Mouse (Mus musculus) liver, embryonic 14.5 days (tissue): ENCODE data around the gene Nipal4. TPM values are rescaled to one million over a fixed set of nuclear protein-coding genes. Genes with fewer than 3 reads are reported as not detected.

Source experiments
- ATAC-seq: fragments of 200-750 bp; cut with Nextera tagmentation; 2 replicates; pipeline ENCODE4 v1.8.0; 2017; ENCODE audit warnings: moderate number of reproducible peaks, mild to moderate bottlenecking, moderate library complexity; ENCODE audit not compliant: insufficient read depth
- DNase-seq, 3 experiments: peaks; one replicate each; pipeline ENCODE4 v3.0.0-alpha.2; 2012 to 2013; ENCODE audit warnings: low read depth in 3 of 3, low spot score in 3 of 3
- H3K27ac ChIP-seq: fragments of 300-500 bp; sonication (generic); 2 replicates; pipeline ENCODE4 v1.5.1; 2014; ENCODE audit warnings: moderate library complexity, mild to moderate bottlenecking, control low read depth, inconsistent platforms
- H3K27me3 ChIP-seq: fragments of 300-500 bp; sonication (generic); 2 replicates; pipeline ENCODE4 v1.6.1; 2014; ENCODE audit warnings: mild to moderate bottlenecking, low read length, moderate library complexity; ENCODE audit not compliant: control insufficient read depth, insufficient read depth
- H3K36me3 ChIP-seq: fragments of 300-500 bp; sonication (generic); replicated peaks from 2 replicates; pipeline ENCODE4 v1.6.1; 2014; ENCODE audit warnings: low read depth; ENCODE audit not compliant: control insufficient read depth, insufficient read depth
- H3K4me1 ChIP-seq, 2 experiments: fragments of 200-500 bp in 1 of 2; fragments of 300-500 bp in 1 of 2; sonication (generic) in 1 of 2; replicated peaks; 2 replicates each; pipeline ENCODE4 v1.6.1; 2012 to 2014; ENCODE audit warnings: antibody characterized with exemption in 1 of 2, inconsistent platforms in 1 of 2, low read length in 1 of 2; ENCODE audit not compliant: control insufficient read depth in 2 of 2, insufficient read depth in 2 of 2
- H3K4me2 ChIP-seq: fragments of 300-500 bp; sonication (generic); 2 replicates; pipeline ENCODE4 v1.6.1; 2014; ENCODE audit warnings: low read depth, mild to moderate bottlenecking, control low read depth, moderate library complexity
- H3K4me3 ChIP-seq, 2 experiments: fragments of 200-500 bp in 1 of 2; fragments of 300-500 bp in 1 of 2; sonication (generic) in 1 of 2; 2 replicates each; pipeline ENCODE4 v1.5.1; 2012 to 2014; ENCODE audit warnings: low read depth in 2 of 2, low read length in 2 of 2, mild to moderate bottlenecking in 2 of 2, control low read depth in 1 of 2, inconsistent platforms in 1 of 2, moderate library complexity in 1 of 2; ENCODE audit not compliant: insufficient read depth in 1 of 2
- H3K9ac ChIP-seq: fragments of 300-500 bp; sonication (generic); replicated peaks from 2 replicates; pipeline ENCODE4 v1.6.1; 2014; ENCODE audit warnings: mild to moderate bottlenecking, control low read depth, moderate library complexity
- H3K9me3 ChIP-seq: fragments of 300-500 bp; sonication (generic); 2 replicates; pipeline ENCODE4 v1.6.1; 2016; ENCODE audit warnings: low read length, mixed read lengths; ENCODE audit not compliant: control insufficient read depth
- CTCF ChIP-seq: IDR thresholded peaks from 2 replicates; pipeline ENCODE4 v1.5.1; 2016; ENCODE audit warnings: antibody characterized with exemption, low read depth, control low read depth
- EP300 ChIP-seq: IDR thresholded peaks from 2 replicates; pipeline ENCODE4 v1.6.1; 2016; ENCODE audit warnings: antibody characterized with exemption, low read depth
- WGBS: fragments of 180-500 bp; shearing (Covaris S2); extraction: QIAGEN DNeasy Blood & Tissue Kit; methylation state at CpG from one replicate; pipeline ENCODE4 v1.1.7; 2014; ENCODE audit not compliant: insufficient replicate concordance; 5-methylcytosine and 5-hydroxymethylcytosine counted together
- polyA plus RNA-seq, 2 experiments: library from polyadenylated mRNA; depleted of rRNA in 1 of 2; stranded (reverse) in 1 of 2; unstranded in 1 of 2; fragments of >200 nt; fragmentation: Nextera tagmentation in 1 of 2; extraction: Ambion mirVana in 1 of 2; gene quantifications; 2 replicates each; pipeline versions ENCODE4 v1.2.1 to v1.2.3; 2012 to 2014

The Nipal4 gene
- polyA plus RNA-seq, 2 experiments = 0.04 TPM; not detected in 1

DNA sequence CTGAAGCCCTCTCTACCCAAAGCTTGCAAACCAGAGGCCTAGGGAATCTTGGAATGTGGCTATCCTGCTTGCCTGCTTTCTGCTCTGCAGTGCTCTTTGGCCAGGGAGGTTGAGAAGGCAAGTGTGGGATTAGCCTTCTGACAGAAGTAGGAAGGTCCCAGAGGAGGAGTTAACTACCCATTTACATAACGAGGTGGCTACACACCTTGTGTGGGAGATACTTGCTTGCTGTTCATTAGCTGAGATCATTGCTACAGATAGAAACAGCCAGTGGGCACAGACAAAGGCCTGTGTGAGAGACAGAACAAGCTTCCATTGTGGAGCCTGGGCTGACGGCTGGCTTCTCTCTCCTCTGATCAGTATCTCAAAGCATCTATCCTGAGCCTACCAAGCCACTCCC lies 43.6 kb upstream of the Nipal4 start:
- Histone ChIP-seq H3K4me3 (no peak overlapping the region), H3K4me2 (no peak overlapping the region), H3K9ac (no peak overlapping the region), H3K27ac (no peak overlapping the region), H3K4me1 (peaks cover 0 to 8% of the 10 kb centered on the region in 2 experiments; a peak in 2 of 4 replicates), H3K9me3 (no peaks in the 10 kb centered on the region), H3K27me3 (no peaks in the 10 kb centered on the region), H3K36me3 (no peaks in the 10 kb centered on the region)
- ATAC-seq = no peak
- TF ChIP-seq EP300 (no peak), CTCF (no peak)
- 57% methylated on average over 2 of the region's 2 CpGs for WGBS
- no peak for DNase-seq

GRCm38 (mm10) chr11:46205639-46206409 lies 39.5 kb upstream of the Nipal4 start:
- DNase-seq = no peak
- H3K4me2 ChIP-seq = no peak overlapping the region
- ATAC-seq = no peak

GRCm38 (mm10) chr11:46204841-46205240 lies 38.5 kb upstream of the Nipal4 start:
- Histone ChIP-seq H3K4me2 (no peak overlapping the region), H3K27ac (no peak overlapping the region), H3K36me3 (no peaks in the 10 kb centered on the region), H3K4me1 (no peaks in the 10 kb centered on the region), H3K9me3 (no peaks in the 10 kb centered on the region), H3K27me3 (no peaks in the 10 kb centered on the region), H3K9ac (no peak overlapping the region), H3K4me3 (no peak overlapping the region)
- DNase-seq (no peak), ATAC-seq (no peak)
- no peak for TF ChIP-seq CTCF
- TF ChIP-seq EP300 = no peak
- WGBS = 67% methylated on average over 9 of the region's 9 CpGs

More at GRCm38 (mm10) chr11:46205639-46206409, 39.5 kb upstream of the Nipal4 start:
- no peak overlapping the region for H3K9ac ChIP-seq
- no peak overlapping the region for H3K4me3 ChIP-seq
- WGBS = 61% methylated on average over 17 of the region's 17 CpGs
- H3K27me3 ChIP-seq = no peaks in the 10 kb centered on the region
- no peaks in the 10 kb centered on the region for H3K36me3 ChIP-seq
- H3K9me3 ChIP-seq = no peaks in the 10 kb centered on the region
- no peak overlapping the region for H3K27ac ChIP-seq
- H3K4me1 ChIP-seq = no peaks in the 10 kb centered on the region
- no peak for TF ChIP-seq EP300
- no peak for TF ChIP-seq CTCF

DNA sequence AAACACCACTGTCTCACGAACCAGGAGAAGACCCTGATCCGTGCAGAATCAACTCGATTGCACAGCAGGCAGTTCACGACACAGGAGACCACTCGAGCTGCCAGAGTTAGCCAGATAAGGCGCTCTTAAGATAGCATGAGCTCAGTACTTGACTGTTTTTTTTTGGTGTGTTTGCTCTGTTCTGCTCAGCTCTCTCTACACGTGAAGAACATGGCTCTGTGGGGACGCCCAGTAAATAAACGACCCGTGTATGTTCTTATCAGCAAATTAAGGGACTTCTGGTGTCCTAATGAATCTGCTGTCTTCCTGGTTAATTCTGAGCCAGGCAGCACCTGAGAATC lies 36.2 kb upstream of the Nipal4 start:
- no peak for ATAC-seq
- no peak overlapping the region for H3K9ac ChIP-seq

GRCm38 (mm10) chr11:46201636-46202546 lies 35.6 kb upstream of the Nipal4 start:
- no peaks in the 10 kb centered on the region for H3K27me3 ChIP-seq
- no peaks in the 10 kb centered on the region for H3K9me3 ChIP-seq

More for the DNA sequence above, 36.2 kb upstream of the Nipal4 start:
- DNase-seq = no peak
- TF ChIP-seq CTCF (no peak), EP300 (no peak)
- 46% methylated on average over 10 of the region's 10 CpGs for WGBS
- no peak overlapping the region for H3K4me3 ChIP-seq
- no peak overlapping the region for H3K4me2 ChIP-seq
- H3K27me3 ChIP-seq = no peaks in the 10 kb centered on the region
- H3K27ac ChIP-seq = no peak overlapping the region
- H3K4me1 ChIP-seq = no peaks in the 10 kb centered on the region
- no peaks in the 10 kb centered on the region for H3K9me3 ChIP-seq
- no peaks in the 10 kb centered on the region for H3K36me3 ChIP-seq

More at GRCm38 (mm10) chr11:46201636-46202546, 35.6 kb upstream of the Nipal4 start:
- Histone ChIP-seq H3K4me1 (no peaks in the 10 kb centered on the region), H3K36me3 (no peaks in the 10 kb centered on the region), H3K27ac (no peak overlapping the region), H3K4me3 (no peak overlapping the region), H3K4me2 (no peak overlapping the region), H3K9ac (no peak overlapping the region)
- DNase-seq = no peak
- TF ChIP-seq CTCF = no peak
- ATAC-seq = no peak
- WGBS = 66% methylated on average over 20 of the region's 20 CpGs
